Mouse (Mus musculus): ENCODE data around the gene Cyp2j8. TPM values are rescaled to one million over a fixed set of nuclear protein-coding genes. Genes with fewer than 3 reads are reported as not detected.

Cyp2j8 gene
- not detected for polyA plus RNA-seq (2014; fragmentation: Illumina TruSeq; extraction: RNeasy Lipid Tissue Mini Kit (QIAGEN cat#74804); ENCODE audit: low read depth, low replicate concordance)

GRCm38 (mm10) chr4:96507286-96507685 lies at the start of gene Cyp2j8:
Gene Cyp2j8 (minus strand): TSS chr4:96507386.

GRCm38 (mm10) chr4:96553133-96553819 lies 46.1 kb upstream of the Cyp2j8 start, which contains the start of gene Cyp2j6:
Gene Cyp2j6 (minus strand): TSS chr4:96553661.

Other genes starting within 250 kb of the Cyp2j8 start
- not detected for gene Cyp2j11, start 158.7 kb downstream of the Cyp2j8 start, polyA plus RNA-seq (2014; fragmentation: Illumina TruSeq; extraction: RNeasy Lipid Tissue Mini Kit (QIAGEN cat#74804); ENCODE audit: low read depth, low replicate concordance)
- 40.9 TPM for gene Cyp2j6, start 46.3 kb upstream of the Cyp2j8 start, polyA plus RNA-seq (2014; fragmentation: Illumina TruSeq; extraction: RNeasy Lipid Tissue Mini Kit (QIAGEN cat#74804); ENCODE audit: low read depth, low replicate concordance)
- gene Cyp2j9, start 84.2 kb upstream of the Cyp2j8 start, polyA plus RNA-seq (2014; fragmentation: Illumina TruSeq; extraction: RNeasy Lipid Tissue Mini Kit (QIAGEN cat#74804); ENCODE audit: low read depth, low replicate concordance): 5.0 TPM
- gene Cyp2j5, start 156.8 kb upstream of the Cyp2j8 start, polyA plus RNA-seq (2014; fragmentation: Illumina TruSeq; extraction: RNeasy Lipid Tissue Mini Kit (QIAGEN cat#74804); ENCODE audit: low read depth, low replicate concordance): not detected